Mouse (Mus musculus) CH12.LX (cell line): ENCODE data around the gene Gnai1. TPM values are rescaled to one million over a fixed set of nuclear protein-coding genes. Genes with fewer than 3 reads are reported as not detected.

Experiments
- DNase-seq: peaks from one replicate; pipeline ENCODE4 v3.0.0-alpha.2; 2013; ENCODE audit errors: extremely low read depth
- H3K27ac ChIP-seq: 2 replicates; pipeline ENCODE4 v1.5.1; 2012; ENCODE audit warnings: low read depth, mild to moderate bottlenecking, control low read depth, moderate library complexity; ENCODE audit not compliant: insufficient read depth
- H3K27me3 ChIP-seq: replicated peaks from 2 replicates; pipeline ENCODE3; 2012; ENCODE audit warnings: inconsistent platforms
- H3K36me3 ChIP-seq, 2 experiments: replicated peaks in 1 of 2; 2 replicates each; pipeline versions ENCODE3 to v1.6.1; 2012; ENCODE audit warnings: inconsistent platforms in 1 of 2, low read length in 1 of 2, mild to moderate bottlenecking in 1 of 2, mixed read lengths in 1 of 2, moderate library complexity in 1 of 2; ENCODE audit not compliant: control insufficient read depth in 1 of 2, insufficient read depth in 1 of 2
- H3K4me1 ChIP-seq, 2 experiments: 2 replicates each; pipeline ENCODE4 v1.6.1; 2012; ENCODE audit warnings: inconsistent platforms in 1 of 2, moderate library complexity in 1 of 2; ENCODE audit not compliant: insufficient read depth in 2 of 2, control insufficient read depth in 1 of 2
- H3K4me2 ChIP-seq: 2 replicates; pipeline ENCODE4 v1.6.1; 2012; ENCODE audit warnings: low read depth, mild to moderate bottlenecking, control low read depth; ENCODE audit not compliant: poor library complexity, insufficient read depth, severe bottlenecking
- H3K4me3 ChIP-seq, 3 experiments: fragments of 150-350 bp in 1 of 3; sonication (generic) in 1 of 3; replicated peaks in 1 of 3; 2 replicates each; pipeline versions ENCODE3 to v1.5.1; 2011 to 2012; ENCODE audit warnings: low read depth in 2 of 3, low read length in 2 of 3, mild to moderate bottlenecking in 2 of 3, moderate library complexity in 2 of 3, control low read depth in 1 of 3, improper control_type of control experiment in 1 of 3, inconsistent platforms in 1 of 3, mixed read lengths in 1 of 3; ENCODE audit not compliant: poor library complexity in 1 of 3
- H3K79me2 ChIP-seq: replicated peaks from 2 replicates; pipeline ENCODE4 v1.6.1; 2012; ENCODE audit warnings: mild to moderate bottlenecking, moderate library complexity; ENCODE audit not compliant: control insufficient read depth, poor library complexity, insufficient read depth, severe bottlenecking; ENCODE audit errors: extremely low read depth
- H3K9ac ChIP-seq: 2 replicates; pipeline ENCODE4 v1.6.1; 2012; ENCODE audit warnings: low read depth, mild to moderate bottlenecking, control low read depth, moderate library complexity; ENCODE audit not compliant: insufficient read depth
- H3K9me3 ChIP-seq: replicated peaks from 2 replicates; pipeline ENCODE3; 2012; ENCODE audit warnings: low read length, inconsistent platforms, mixed read lengths
- BHLHE40 ChIP-seq: IDR thresholded peaks from 2 replicates; pipeline ENCODE4 v1.6.1; 2011; ENCODE audit warnings: mild to moderate bottlenecking, low read depth, low read length, improper control_type of control experiment
- CHD2 ChIP-seq: IDR thresholded peaks from 2 replicates; pipeline ENCODE4 v1.6.1; 2011; ENCODE audit warnings: low read length, improper control_type of control experiment
- CTCF ChIP-seq, 2 experiments: IDR thresholded peaks in 1 of 2; conservative IDR thresholded peaks in 1 of 2; 2 replicates each; pipeline ENCODE4 v1.5.1; 2011 to 2012; ENCODE audit warnings: low read depth in 2 of 2, low read length in 2 of 2, improper control_type of control experiment in 1 of 2, inconsistent platforms in 1 of 2, mild to moderate bottlenecking in 1 of 2, moderate library complexity in 1 of 2
- E2F4 ChIP-seq: IDR thresholded peaks from 2 replicates; pipeline ENCODE4 v1.6.1; 2011; ENCODE audit warnings: low read depth, low read length, improper control_type of control experiment; ENCODE audit not compliant: insufficient replicate concordance
- ETS1 ChIP-seq: conservative IDR thresholded peaks from 2 replicates; pipeline ENCODE4 v1.6.1; 2012; ENCODE audit warnings: low read depth, mild to moderate bottlenecking, inconsistent platforms, low read length, improper control_type of control experiment, moderate library complexity
- GABPA ChIP-seq: IDR thresholded peaks from 2 replicates; pipeline ENCODE4 v1.6.1; 2012; ENCODE audit warnings: low read depth, low read length, improper control_type of control experiment, inconsistent platforms; ENCODE audit not compliant: insufficient replicate concordance
- HCFC1 ChIP-seq: IDR thresholded peaks from 2 replicates; pipeline ENCODE4 v1.6.1; 2012; ENCODE audit warnings: low read depth, mild to moderate bottlenecking, inconsistent platforms, low read length, improper control_type of control experiment
- JUND ChIP-seq: conservative IDR thresholded peaks from 2 replicates; pipeline ENCODE4 v1.6.1; 2011; ENCODE audit warnings: low read depth, low read length, improper control_type of control experiment
- MAX ChIP-seq: IDR thresholded peaks from 2 replicates; pipeline ENCODE4 v1.6.1; 2011; ENCODE audit warnings: low read length, improper control_type of control experiment
- NRF1 ChIP-seq: IDR thresholded peaks from 2 replicates; pipeline ENCODE4 v1.6.1; 2014; ENCODE audit warnings: low read depth, mild to moderate bottlenecking, inconsistent platforms, low read length, improper control_type of control experiment, moderate library complexity
- PAX5 ChIP-seq: IDR thresholded peaks from 2 replicates; pipeline ENCODE4 v1.6.1; 2012; ENCODE audit warnings: low read length, inconsistent platforms, mixed read lengths
- POLR2A ChIP-seq: IDR thresholded peaks from 2 replicates; pipeline ENCODE4 v1.6.1; 2011; ENCODE audit warnings: low read depth, mild to moderate bottlenecking, improper control_type of control experiment, low read length
- RAD21 ChIP-seq: IDR thresholded peaks from 2 replicates; pipeline ENCODE4 v1.6.1; 2011; ENCODE audit warnings: low read depth, mild to moderate bottlenecking, low read length, improper control_type of control experiment, moderate library complexity
- UBTF ChIP-seq: IDR thresholded peaks from 2 replicates; pipeline ENCODE4 v1.6.1; 2012; ENCODE audit warnings: low read depth, mild to moderate bottlenecking, inconsistent platforms, low read length, improper control_type of control experiment, moderate library complexity
- ZC3H11A ChIP-seq: IDR thresholded peaks from 2 replicates; pipeline ENCODE4 v1.6.1; 2012; ENCODE audit warnings: low read depth, mild to moderate bottlenecking, inconsistent platforms, low read length, improper control_type of control experiment
- ZKSCAN1 ChIP-seq: IDR thresholded peaks from 2 replicates; pipeline ENCODE4 v1.6.1; 2012; ENCODE audit warnings: low read depth, inconsistent platforms, low read length, improper control_type of control experiment, borderline replicate concordance
- ZMIZ1 ChIP-seq: IDR thresholded peaks from 2 replicates; pipeline ENCODE4 v1.6.1; 2012; ENCODE audit warnings: low read depth, mild to moderate bottlenecking, inconsistent platforms, low read length, improper control_type of control experiment
- ZNF384 ChIP-seq: IDR thresholded peaks from 2 replicates; pipeline ENCODE4 v1.6.1; 2012; ENCODE audit warnings: low read depth, low read length, improper control_type of control experiment, inconsistent platforms
- dilution Hi-C: fragments of 300-500 bp; cut with MboI; formaldehyde crosslinking; loops from 2 replicates; pipeline ENCODE4 v1.14.3; 2020; ENCODE audit warnings: low sequenced_read_pairs; ENCODE audit not compliant: extremely low pct_unique_long_range_greater_than_20kb, extremely low pct_ligation_motif_present
- in situ Hi-C: fragments of 300-500 bp; cut with MboI; formaldehyde crosslinking; loops from 3 replicates; pipeline ENCODE4 v1.14.3; 2019; ENCODE audit warnings: low sequenced_read_pairs, low pct_ligation_motif_present, low pct_unique_long_range_greater_than_20kb, mixed read lengths
- polyA plus RNA-seq: library from polyadenylated mRNA; unstranded; fragments of >175 nt; gene quantifications from 2 replicates; pipeline ENCODE4 v1.2.1, GENCODE M21; 2012; ENCODE audit warnings: low read depth; ENCODE audit not compliant: insufficient read length
- total RNA-seq, 2 experiments: library from RNA; depleted of rRNA; stranded (reverse); fragments of 300-350 nt in 1 of 2; fragments of >200 nt in 1 of 2; gene quantifications; 2 replicates each; pipeline ENCODE4 v1.2.3; 2012 to 2014

Gnai1 gene
- total and polyA plus RNA-seq, 3 experiments: not detected

GRCm38 (mm10) chr5:18323534-18323933 lies 36.6 kb downstream of the Gnai1 start:
- no peak for DNase-seq
- Histone ChIP-seq H3K9ac (no peak overlapping the region), H3K9me3 (no peaks in the 10 kb centered on the region)
- TF ChIP-seq PAX5 (no peak), ZMIZ1 (no peak), E2F4 (no peak), CTCF (conservative IDR thresholded peaks at IDR 0.05 in 1 of 2, IDR thresholded peaks at IDR 0.05 in 1 of 2; ENCODE audit: low read depth in 2 of 2, low read length in 2 of 2) (no peak)
- TF ChIP-seq, all 38 proteins: peak for 0
- Histone ChIP-seq H3K4me1 (no peaks in the 10 kb centered on the region), H3K4me2 (no peak overlapping the region), H3K27me3 (no peaks in the 10 kb centered on the region), H3K79me2 (no peaks in the 10 kb centered on the region), H3K4me3 (no peak overlapping the region), H3K27ac (no peak overlapping the region), H3K36me3 (no peaks in the 10 kb centered on the region)
- in situ Hi-C loops: no loop called here
- dilution Hi-C loops: no loop called here

DNA sequence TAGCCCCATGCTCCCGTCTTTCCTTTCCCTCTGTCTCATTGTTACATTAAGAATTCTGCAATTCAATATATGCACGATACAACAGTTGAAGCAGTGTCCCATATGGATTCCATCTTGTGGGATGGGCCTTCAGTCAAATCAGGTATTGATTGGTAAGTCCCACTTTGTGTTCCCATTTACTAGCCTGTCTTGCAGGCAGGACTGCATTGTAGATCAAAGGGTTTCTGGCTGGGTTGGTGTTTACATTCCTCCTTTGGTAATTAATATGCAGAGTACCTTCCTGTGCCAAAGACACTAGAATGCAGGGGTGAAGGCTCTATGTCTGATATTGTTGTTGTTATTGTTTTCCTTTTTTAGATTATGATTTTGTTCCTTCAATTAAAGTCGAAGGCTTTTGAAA lies 38.5 kb downstream of the Gnai1 start:
- Histone ChIP-seq H3K9me3 (no peaks in the 10 kb centered on the region), H3K36me3 (no peaks in the 10 kb centered on the region), H3K27ac (no peak overlapping the region), H3K4me1 (no peaks in the 10 kb centered on the region), H3K79me2 (no peaks in the 10 kb centered on the region), H3K9ac (no peak overlapping the region), H3K4me2 (no peak overlapping the region), H3K4me3 (no peak overlapping the region), H3K27me3 (no peaks in the 10 kb centered on the region)
- dilution Hi-C loops (no loop called here), in situ Hi-C loops (no loop called here)
- no peak for TF ChIP-seq RAD21
- no peak for TF ChIP-seq NRF1
- no peak for TF ChIP-seq POLR2A
- TF ChIP-seq CHD2: no peak
- no peak for DNase-seq

GRCm38 (mm10) chr5:18318846-18319245 lies 41.3 kb downstream of the Gnai1 start:
- Histone ChIP-seq H3K4me3 (no peak overlapping the region), H3K9me3 (no peaks in the 10 kb centered on the region), H3K36me3 (no peaks in the 10 kb centered on the region), H3K4me2 (no peak overlapping the region), H3K27me3 (no peaks in the 10 kb centered on the region), H3K4me1 (no peaks in the 10 kb centered on the region), H3K27ac (no peak overlapping the region), H3K79me2 (no peaks in the 10 kb centered on the region), H3K9ac (no peak overlapping the region)
- in situ Hi-C loops (no loop called here), dilution Hi-C loops (no loop called here)
- no peak for TF ChIP-seq MAX
- no peak for TF ChIP-seq GABPA
- no peak for TF ChIP-seq ZC3H11A
- no peak for TF ChIP-seq ZNF384
- no peak for TF ChIP-seq BHLHE40
- TF ChIP-seq POLR2A: no peak
- no peak for TF ChIP-seq HCFC1
- no peak for TF ChIP-seq ETS1
- no peak for TF ChIP-seq JUND
- TF ChIP-seq NRF1: no peak
- no peak for TF ChIP-seq UBTF
- no peak for TF ChIP-seq ZKSCAN1
- no peak for DNase-seq
